Mouse (Mus musculus) embryo, embryonic 11 days (tissue): Measurements from ENCODE around the gene Cep290.

ENCODE experiments used
- DNase-seq: peaks from one replicate; pipeline ENCODE4 v3.0.0-alpha.2; 2015

The Cep290 gene

DNA sequence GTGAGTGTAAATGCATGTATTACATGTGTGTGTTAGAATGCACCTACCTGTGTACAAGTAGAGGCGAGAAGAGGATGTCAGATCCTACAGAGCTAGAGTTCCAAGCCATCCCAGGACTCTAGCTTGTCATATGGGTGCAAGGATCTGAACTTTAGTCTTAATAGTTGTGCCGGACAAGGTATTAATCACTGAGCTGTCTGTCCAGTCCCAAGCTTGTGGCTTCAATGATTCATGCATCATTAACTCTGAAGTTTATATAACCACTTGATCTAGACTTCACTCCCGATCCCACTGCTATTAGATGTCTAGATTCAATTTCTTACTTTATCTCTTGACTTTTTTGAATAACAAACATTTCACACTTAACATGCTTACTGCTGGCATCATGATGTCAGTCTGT is 111.0 kb downstream of the Cep290 start:
- no peak for DNase-seq

GRCm38 (mm10) chr10:100603511-100603910 is 116.2 kb downstream of the Cep290 start:
- DNase-seq, result no peak

DNA sequence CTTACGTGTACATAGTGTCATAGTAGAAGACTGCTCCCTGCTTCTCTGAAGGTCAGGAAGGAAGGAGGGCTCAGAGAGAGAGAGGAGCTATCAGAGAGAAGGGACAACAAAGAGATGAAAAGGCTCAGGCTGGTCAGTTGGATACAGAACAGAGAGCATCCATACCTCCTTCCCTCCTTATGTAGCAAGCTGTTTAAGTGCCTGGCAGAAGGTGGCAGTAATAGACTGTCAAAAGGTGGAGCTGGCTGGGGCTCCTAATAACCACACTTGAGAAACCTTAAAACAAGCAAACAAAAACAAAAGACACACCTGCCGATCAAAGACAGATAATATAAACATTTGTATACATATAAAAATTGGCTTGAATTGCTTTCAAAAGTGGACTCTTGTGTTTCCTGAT is 116.9 kb downstream of the Cep290 start:
- DNase-seq, result peak; percentile 11

- DNase-seq, result no peak
Measured at GRCm38 (mm10) chr10:100617233-100617903, 130.0 kb downstream of the Cep290 start.

DNA sequence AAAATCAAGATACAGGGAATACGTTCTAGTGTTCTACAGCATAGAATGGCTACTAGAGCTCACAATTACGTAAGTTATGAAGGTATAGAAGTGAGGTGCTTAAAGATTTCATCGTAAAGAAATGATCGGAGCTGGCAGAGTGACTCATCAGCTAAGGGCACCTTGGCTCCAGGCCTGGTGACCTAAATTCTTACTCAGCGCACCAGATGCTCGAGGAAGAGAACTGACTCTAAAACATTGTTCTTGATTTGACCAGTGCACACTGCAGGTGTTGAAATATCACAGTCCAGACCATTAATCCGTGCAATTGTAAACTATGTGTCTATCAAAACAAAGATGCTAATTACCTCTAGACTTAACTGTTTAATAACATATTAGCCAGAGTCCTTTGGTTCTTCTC is 132.1 kb downstream of the Cep290 start:
- DNase-seq, result no peak

GRCm38 (mm10) chr10:100620040-100620439 is 132.7 kb downstream of the Cep290 start:
- no peak for DNase-seq

GRCm38 (mm10) chr10:100622494-100622893 is 135.1 kb downstream of the Cep290 start:
- no peak for DNase-seq
